Mouse (Mus musculus) embryonic facial prominence, embryonic 10.5 days (tissue): Measurements from ENCODE around the gene Zfand2b. TPM values are rescaled to one million over a fixed set of nuclear protein-coding genes. Genes with fewer than 3 reads are reported as not detected.
A peak's percentile ranks its signal among the peaks of the same experiment; 100 is the strongest.

Source experiments
- DNase-seq: peaks from one replicate; pipeline ENCODE4 v3.0.0-alpha.2; 2017; ENCODE audit warnings: low spot score
- H3K27ac ChIP-seq: fragments of 300-500 bp; sonication (generic); replicated peaks from 2 replicates; pipeline ENCODE4 v1.5.1; 2016; ENCODE audit warnings: mild to moderate bottlenecking
- H3K27me3 ChIP-seq: fragments of 300-500 bp; sonication (generic); replicated peaks from 2 replicates; pipeline ENCODE4 v1.6.1; 2016; ENCODE audit warnings: low read depth, mild to moderate bottlenecking; ENCODE audit not compliant: poor library complexity, severe bottlenecking
- H3K36me3 ChIP-seq: fragments of 300-500 bp; sonication (generic); replicated peaks from 2 replicates; pipeline ENCODE4 v1.6.1; 2016; ENCODE audit warnings: mild to moderate bottlenecking, moderate library complexity
- H3K4me1 ChIP-seq: fragments of 300-500 bp; sonication (generic); 2 replicates; pipeline ENCODE4 v1.6.1; 2016
- H3K4me3 ChIP-seq: fragments of 300-500 bp; sonication (generic); 2 replicates; pipeline ENCODE4 v1.5.1; 2016; ENCODE audit warnings: mild to moderate bottlenecking, moderate library complexity
- H3K9me3 ChIP-seq: fragments of 300-500 bp; sonication (generic); 2 replicates; pipeline ENCODE4 v1.6.1; 2016; ENCODE audit warnings: mild to moderate bottlenecking
- WGBS: fragments of 180-500 bp; shearing (Covaris S2); methylation state at CpG from one replicate; pipeline ENCODE4 v1.1.7; 2016; 5-methylcytosine and 5-hydroxymethylcytosine counted together
- polyA plus RNA-seq: library from polyadenylated mRNA; unstranded; fragments of >200 nt; fragmentation: Nextera tagmentation; extraction: Ambion mirVana; gene quantifications from 2 replicates; pipeline ENCODE4 v1.2.1, GENCODE M21; 2016

Gene Zfand2b
- polyA plus RNA-seq, 1 experiment from 2014 or later = 33.6 TPM

GRCm38 (mm10) chr1:75142301-75143261, 25.9 kb upstream of the Zfand2b start, which contains the start of the genes Cnppd1 and Retreg2:
Gene Cnppd1 (minus strand): TSS chr1:75142711.
Gene Retreg2 (plus strand): TSS chr1:75142778.
- H3K9me3 ChIP-seq = no peaks in the 10 kb centered on the region
- peak within 1 kb of the TSS; percentile 96 for H3K27ac ChIP-seq
- H3K27me3 ChIP-seq = no peaks in the 10 kb centered on the region
- DNase-seq = peak; percentile 97
- under 1% methylated on average over 91 of the region's 91 CpGs for WGBS
- peaks cover 33% of the 10 kb centered on the region for H3K4me1 ChIP-seq
- peaks cover 60% of the 10 kb centered on the region for H3K36me3 ChIP-seq
- peak within 1 kb of the TSS; percentile 89 for H3K4me3 ChIP-seq

DNA sequence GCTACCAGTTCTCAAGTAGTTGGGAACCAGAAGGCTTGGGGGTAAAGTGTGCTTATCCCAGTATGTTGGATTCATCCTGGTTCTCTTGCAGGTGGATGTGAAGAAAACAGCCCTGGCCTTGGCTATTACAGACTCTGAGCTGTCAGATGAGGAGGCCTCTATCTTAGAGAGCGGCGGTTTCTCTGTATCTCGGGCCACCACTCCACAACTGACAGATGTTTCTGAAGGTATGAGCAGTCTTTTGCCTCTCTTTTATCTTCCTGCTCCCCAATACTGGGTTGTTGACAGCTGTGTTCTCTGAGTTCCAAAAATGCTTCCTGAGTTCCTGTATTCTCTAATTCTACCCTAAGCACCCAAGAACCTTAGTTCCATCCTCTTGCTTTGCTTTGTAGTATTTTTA, 22.9 kb upstream of the Zfand2b start:
- H3K9me3 ChIP-seq = no peaks in the 10 kb centered on the region
- H3K36me3 ChIP-seq = peaks cover 57% of the 10 kb centered on the region
- WGBS = 90% methylated on average over 3 of the region's 3 CpGs

GRCm38 (mm10) chr1:75147411-75148135, 20.9 kb upstream of the Zfand2b start:
- Histone ChIP-seq H3K27ac (no peak overlapping the region), H3K4me3 (no peak overlapping the region), H3K4me1 (peaks cover 18% of the 10 kb centered on the region), H3K27me3 (no peaks in the 10 kb centered on the region), H3K36me3 (peaks cover 57% of the 10 kb centered on the region), H3K9me3 (no peaks in the 10 kb centered on the region)
- 76% methylated on average over 7 of the region's 7 CpGs for WGBS
- no peak for DNase-seq

More for the DNA sequence above, 22.9 kb upstream of the Zfand2b start:
- no peak for DNase-seq
- no peak overlapping the region for H3K27ac ChIP-seq
- peaks cover 31% of the 10 kb centered on the region for H3K4me1 ChIP-seq
- no peaks in the 10 kb centered on the region for H3K27me3 ChIP-seq
- H3K4me3 ChIP-seq = no peak overlapping the region

DNA sequence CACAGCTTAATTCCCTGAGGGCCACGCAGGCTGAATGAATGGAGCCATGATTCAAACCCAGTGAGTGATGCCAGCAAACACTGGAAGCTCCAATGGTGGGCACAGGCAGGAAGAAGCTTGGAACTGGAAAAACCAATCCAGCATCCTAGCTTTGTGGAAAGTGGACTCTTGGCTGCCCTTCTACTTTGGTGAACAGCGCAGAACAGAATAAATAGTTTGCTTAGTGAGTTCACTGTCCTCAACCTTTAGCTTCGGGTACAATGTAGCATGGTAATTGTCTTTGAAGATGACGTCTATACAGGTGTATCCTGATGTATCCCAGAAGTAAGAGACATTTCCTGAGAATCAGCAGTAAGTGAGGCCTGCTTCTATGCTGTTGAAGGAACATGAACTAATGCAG, 19.7 kb upstream of the Zfand2b start:
- Histone ChIP-seq H3K27me3 (no peaks in the 10 kb centered on the region), H3K36me3 (peaks cover 57% of the 10 kb centered on the region), H3K4me3 (no peak overlapping the region), H3K4me1 (peaks cover 9% of the 10 kb centered on the region), H3K27ac (no peak overlapping the region), H3K9me3 (no peaks in the 10 kb centered on the region)
- 90% methylated on average over 4 of the region's 4 CpGs for WGBS
- no peak for DNase-seq

- Histone ChIP-seq H3K36me3 (no peaks in the 10 kb centered on the region), H3K27me3 (no peaks in the 10 kb centered on the region), H3K9me3 (no peaks in the 10 kb centered on the region), H3K4me1 (no peaks in the 10 kb centered on the region), H3K27ac (no peak overlapping the region), H3K4me3 (no peak overlapping the region)
- 69% methylated on average over 3 of the region's 3 CpGs for WGBS
- no peak for DNase-seq
Observed at GRCm38 (mm10) chr1:75155837-75156236, 12.6 kb upstream of the Zfand2b start.

- no peak for DNase-seq
- Histone ChIP-seq H3K27ac (no peak overlapping the region), H3K27me3 (no peaks in the 10 kb centered on the region), H3K4me1 (no peaks in the 10 kb centered on the region), H3K36me3 (no peaks in the 10 kb centered on the region), H3K9me3 (no peaks in the 10 kb centered on the region), H3K4me3 (no peak overlapping the region)
Observed at GRCm38 (mm10) chr1:75158990-75159389, 9.5 kb upstream of the Zfand2b start.

GRCm38 (mm10) chr1:75159540-75160255, 8.7 kb upstream of the Zfand2b start:
- Histone ChIP-seq H3K9me3 (no peaks in the 10 kb centered on the region), H3K27ac (no peak overlapping the region), H3K27me3 (no peaks in the 10 kb centered on the region), H3K4me1 (no peaks in the 10 kb centered on the region), H3K4me3 (no peak overlapping the region), H3K36me3 (no peaks in the 10 kb centered on the region)
- WGBS = 72% methylated on average over 5 of the region's 5 CpGs
- no peak for DNase-seq

GRCm38 (mm10) chr1:75160256-75160617, 8.2 kb upstream of the Zfand2b start:
- no peaks in the 10 kb centered on the region for H3K9me3 ChIP-seq
- no peaks in the 10 kb centered on the region for H3K4me1 ChIP-seq
- no peak overlapping the region for H3K4me3 ChIP-seq
- WGBS = 84% methylated on average over 4 of the region's 4 CpGs
- H3K27ac ChIP-seq = no peak overlapping the region
- H3K27me3 ChIP-seq = no peaks in the 10 kb centered on the region
- no peaks in the 10 kb centered on the region for H3K36me3 ChIP-seq
- DNase-seq = no peak

GRCm38 (mm10) chr1:75168093-75168471, 364 bp upstream of the Zfand2b start:
- no peaks in the 10 kb centered on the region for H3K9me3 ChIP-seq
- no peaks in the 10 kb centered on the region for H3K27me3 ChIP-seq
- peak overlapping the region; percentile 79 for H3K4me3 ChIP-seq
- WGBS = 11% methylated on average over 7 of the region's 7 CpGs
- peaks cover 15% of the 10 kb centered on the region for H3K4me1 ChIP-seq
- no peak for DNase-seq
- peak overlapping the region; percentile 88 for H3K27ac ChIP-seq
- H3K36me3 ChIP-seq = peaks cover 34% of the 10 kb centered on the region

- WGBS = 12% methylated on average over 23 of the region's 23 CpGs
- peak overlapping the region; percentile 85 for H3K27ac ChIP-seq
- H3K27me3 ChIP-seq = no peaks in the 10 kb centered on the region
- H3K9me3 ChIP-seq = no peaks in the 10 kb centered on the region
- peaks cover 27% of the 10 kb centered on the region for H3K4me1 ChIP-seq
- peaks cover 64% of the 10 kb centered on the region for H3K36me3 ChIP-seq
- H3K4me3 ChIP-seq = peak overlapping the region; percentile 81
- DNase-seq = no peak
Observed at GRCm38 (mm10) chr1:75179334-75180104, 11.1 kb downstream of the Zfand2b start.

- H3K9me3 ChIP-seq = no peaks in the 10 kb centered on the region
- no peaks in the 10 kb centered on the region for H3K27me3 ChIP-seq
- peak within 1 kb of the TSS; percentile 85 for H3K27ac ChIP-seq
- DNase-seq = peak; percentile 94
- H3K36me3 ChIP-seq = peaks cover 64% of the 10 kb centered on the region
- peak within 1 kb of the TSS; percentile 81 for H3K4me3 ChIP-seq
- peaks cover 27% of the 10 kb centered on the region for H3K4me1 ChIP-seq
- WGBS = under 1% methylated on average over 31 of the region's 31 CpGs
Observed at GRCm38 (mm10) chr1:75180105-75180590, 11.7 kb downstream of the Zfand2b start, which contains the start of gene Abcb6. Gene Abcb6 (minus strand): TSS chr1:75180392.
